Mouse (Mus musculus) megakaryocyte, embryonic 14.5 days (primary cell): ENCODE data around the gene Cdyl.

ENCODE experiments used
- FLI1 ChIP-seq: IDR thresholded peaks from 2 replicates; pipeline ENCODE4 v1.6.1; 2012; ENCODE audit warnings: low read length, inconsistent platforms, mixed read lengths
- GATA1 ChIP-seq: IDR thresholded peaks from 3 replicates; pipeline ENCODE4 v1.6.1; 2012; ENCODE audit warnings: mixed read lengths, low read length, inconsistent platforms, borderline replicate concordance

DNA sequence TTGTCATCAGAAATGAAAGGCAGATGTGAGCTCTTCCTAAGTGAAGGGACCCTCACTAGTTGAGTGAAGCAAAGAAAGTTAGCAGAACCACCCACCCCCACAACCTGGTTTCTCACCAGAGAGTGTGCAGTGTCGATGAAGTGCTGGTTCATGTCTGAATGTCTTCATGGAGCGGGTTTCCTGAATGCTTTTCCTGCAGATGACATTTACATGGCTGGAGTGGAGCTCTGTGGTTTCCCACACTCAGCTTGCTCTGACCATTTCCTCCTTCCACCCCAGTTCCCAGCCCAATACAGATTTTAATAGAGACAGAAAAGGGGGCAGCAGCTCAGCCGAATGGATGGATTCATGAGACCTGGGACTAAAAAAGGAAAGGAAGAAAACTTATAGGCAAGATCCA is 233.2 kb downstream of the Cdyl start:
- TF ChIP-seq GATA1 (no peak), FLI1 (no peak)
